Mouse (Mus musculus) liver, embryonic 13.5 days (tissue): ENCODE measurements around the gene Fcgr1. TPM values are rescaled to one million over a fixed set of nuclear protein-coding genes. Genes with fewer than 3 reads are reported as not detected.
"Not testable (repeated sequence)": the region's sequence is repeated elsewhere in the genome, so short reads cannot be mapped to it uniquely, and the experiment has no call there.

ENCODE experiments used
- ATAC-seq: fragments of 200-750 bp; cut with Nextera tagmentation; 2 replicates; pipeline ENCODE4 v1.8.0; 2017; ENCODE audit warnings: low read depth, mild to moderate bottlenecking, moderate number of reproducible peaks, moderate library complexity
- DNase-seq: peaks from one replicate; pipeline ENCODE4 v3.0.0; 2022
- H3K27ac ChIP-seq: fragments of 300-500 bp; sonication (generic); 2 replicates; pipeline ENCODE4 v1.5.1; 2015; ENCODE audit warnings: moderate library complexity, mild to moderate bottlenecking, inconsistent platforms
- H3K27me3 ChIP-seq: fragments of 300-500 bp; sonication (generic); 2 replicates; pipeline ENCODE4 v1.6.1; 2015; ENCODE audit warnings: mild to moderate bottlenecking, inconsistent platforms
- H3K36me3 ChIP-seq: fragments of 300-500 bp; sonication (generic); 2 replicates; pipeline ENCODE4 v1.6.1; 2015; ENCODE audit warnings: mild to moderate bottlenecking, inconsistent platforms
- H3K4me1 ChIP-seq: fragments of 300-500 bp; sonication (generic); replicated peaks from 2 replicates; pipeline ENCODE4 v1.6.1; 2015; ENCODE audit warnings: inconsistent platforms
- H3K4me2 ChIP-seq: fragments of 300-500 bp; sonication (generic); 2 replicates; pipeline ENCODE4 v1.6.1; 2015; ENCODE audit warnings: inconsistent platforms, mild to moderate bottlenecking, moderate library complexity
- H3K4me3 ChIP-seq: fragments of 300-500 bp; sonication (generic); replicated peaks from 2 replicates; pipeline ENCODE4 v1.5.1; 2015; ENCODE audit warnings: mild to moderate bottlenecking, inconsistent platforms
- H3K9ac ChIP-seq: fragments of 300-500 bp; sonication (generic); 2 replicates; pipeline ENCODE4 v1.6.1; 2015; ENCODE audit warnings: mild to moderate bottlenecking, inconsistent platforms
- H3K9me3 ChIP-seq: fragments of 300-500 bp; sonication (generic); replicated peaks from 2 replicates; pipeline ENCODE4 v1.6.1; 2016; ENCODE audit warnings: inconsistent platforms
- WGBS: fragments of 180-500 bp; shearing (Covaris S2); methylation state at CpG from one replicate; pipeline ENCODE4 v1.1.7; 2015; ENCODE audit not compliant: insufficient replicate concordance; 5-methylcytosine and 5-hydroxymethylcytosine counted together
- polyA plus RNA-seq: library from polyadenylated mRNA; unstranded; fragments of >200 nt; fragmentation: Nextera tagmentation; extraction: Ambion mirVana; gene quantifications from 2 replicates; pipeline ENCODE4 v1.2.1, GENCODE M21; 2015

Fcgr1 gene
- polyA plus RNA-seq = 3.0 and 4.6 TPM in 2 replicates

GRCm38 (mm10) chr3:96293787-96294186 lies at the start of gene Fcgr1:
Fcgr1 (minus strand) TSS chr3:96293969.
- no peaks in the 10 kb centered on the region for H3K27me3 ChIP-seq
- WGBS = 14% methylated on average over 4 of the region's 4 CpGs
- no peaks in the 10 kb centered on the region for H3K9me3 ChIP-seq
- no peak for DNase-seq
- no peaks in the 10 kb centered on the region for H3K4me1 ChIP-seq
- H3K27ac ChIP-seq = peak within 1 kb of the TSS; percentile 31; the same call in 1 of the 2 replicates
- ATAC-seq = no peak
- H3K9ac ChIP-seq = no peak within 1 kb of the TSS
- H3K4me3 ChIP-seq = no peak within 1 kb of the TSS
- no peaks in the 10 kb centered on the region for H3K36me3 ChIP-seq
- no peak within 1 kb of the TSS for H3K4me2 ChIP-seq

GRCm38 (mm10) chr3:96342652-96343051 lies 48.9 kb upstream of the Fcgr1 start:
- not testable (repeated sequence) for H3K9ac ChIP-seq, H3K4me3 ChIP-seq, H3K4me1 ChIP-seq, ATAC-seq, H3K9me3 ChIP-seq, H3K27ac ChIP-seq, H3K36me3 ChIP-seq, DNase-seq
- 34% methylated on average over 13 of the region's 13 CpGs for WGBS
- Histone ChIP-seq H3K27me3 (peaks cover 60% of the 10 kb centered on the region), H3K4me2 (peak overlapping the region; percentile 33; the same call in 1 of the 2 replicates)

- ATAC-seq, H3K27ac ChIP-seq, H3K9me3 ChIP-seq, H3K9ac ChIP-seq, DNase-seq, H3K36me3 ChIP-seq, H3K4me2 ChIP-seq, H3K4me1 ChIP-seq, H3K4me3 ChIP-seq: not testable (repeated sequence)
- H3K27me3 ChIP-seq = peaks cover 65% of the 10 kb centered on the region
- WGBS = 26% methylated on average over 3 of the region's 3 CpGs
These were observed 48.3 kb upstream of the Fcgr1 start for GRCm38 (mm10) chr3:96342100-96342499.

GRCm38 (mm10) chr3:96340611-96341312 lies 47.0 kb upstream of the Fcgr1 start:
- no peak overlapping the region for H3K9ac ChIP-seq
- H3K4me1 ChIP-seq = 0 out of 2 replicates have a peak, but pooled peaks cover 3% of the 10 kb centered on the region
- peak overlapping the region; percentile 27 for H3K4me3 ChIP-seq
- DNase-seq (peak; percentile 59), ATAC-seq (peak; percentile 83)
- H3K27ac ChIP-seq = no peak overlapping the region
- no peaks in the 10 kb centered on the region for H3K9me3 ChIP-seq
- peak overlapping the region; percentile 47 for H3K4me2 ChIP-seq
- WGBS = 3% methylated on average over 24 of the region's 24 CpGs
- no peaks in the 10 kb centered on the region for H3K36me3 ChIP-seq
- peaks cover 77% of the 10 kb centered on the region for H3K27me3 ChIP-seq

GRCm38 (mm10) chr3:96338849-96339480 lies 45.2 kb upstream of the Fcgr1 start:
- peaks cover 80% of the 10 kb centered on the region for H3K27me3 ChIP-seq
- peaks cover 9% of the 10 kb centered on the region for H3K4me1 ChIP-seq
- WGBS = 30% methylated on average over 16 of the region's 16 CpGs
- H3K27ac ChIP-seq = no peak overlapping the region
- DNase-seq (no peak), ATAC-seq (no peak)
- H3K4me3 ChIP-seq = no peak overlapping the region
- no peaks in the 10 kb centered on the region for H3K36me3 ChIP-seq
- no peak overlapping the region for H3K9ac ChIP-seq
- H3K4me2 ChIP-seq = no peak overlapping the region
- no peaks in the 10 kb centered on the region for H3K9me3 ChIP-seq

GRCm38 (mm10) chr3:96338043-96338442 lies 44.3 kb upstream of the Fcgr1 start:
- Histone ChIP-seq H3K4me2 (no peak overlapping the region), H3K27me3 (peaks cover 81% of the 10 kb centered on the region), H3K9me3 (no peaks in the 10 kb centered on the region), H3K36me3 (no peaks in the 10 kb centered on the region), H3K9ac (no peak overlapping the region), H3K4me3 (no peak overlapping the region), H3K27ac (no peak overlapping the region), H3K4me1 (peaks cover 18% of the 10 kb centered on the region)
- 46% methylated on average over 8 of the region's 8 CpGs for WGBS
- DNase-seq (no peak), ATAC-seq (no peak)

GRCm38 (mm10) chr3:96337269-96337668 lies 43.5 kb upstream of the Fcgr1 start:
- H3K4me3 ChIP-seq = no peak overlapping the region
- no peak overlapping the region for H3K27ac ChIP-seq
- 75% methylated on average over 6 of the region's 6 CpGs for WGBS
- ATAC-seq = no peak
- no peaks in the 10 kb centered on the region for H3K9me3 ChIP-seq
- no peak for DNase-seq
- H3K36me3 ChIP-seq = no peaks in the 10 kb centered on the region
- H3K27me3 ChIP-seq = peaks cover 82% of the 10 kb centered on the region
- peaks cover 24% of the 10 kb centered on the region for H3K4me1 ChIP-seq
- H3K4me2 ChIP-seq = no peak overlapping the region
- H3K9ac ChIP-seq = no peak overlapping the region

- peaks cover 88% of the 10 kb centered on the region for H3K27me3 ChIP-seq
- DNase-seq (no peak), ATAC-seq (no peak)
- H3K9me3 ChIP-seq = no peaks in the 10 kb centered on the region
- 64% methylated on average over 1 of the region's 1 CpGs for WGBS
- no peak overlapping the region for H3K27ac ChIP-seq
- H3K4me2 ChIP-seq = no peak overlapping the region
- peaks cover 29% of the 10 kb centered on the region for H3K4me1 ChIP-seq
- H3K4me3 ChIP-seq = no peak overlapping the region
- H3K36me3 ChIP-seq = no peaks in the 10 kb centered on the region
- H3K9ac ChIP-seq = no peak overlapping the region
These were observed 42.9 kb upstream of the Fcgr1 start for GRCm38 (mm10) chr3:96336636-96337035.

GRCm38 (mm10) chr3:96335591-96335990 lies 41.8 kb upstream of the Fcgr1 start:
- DNase-seq = no peak
- Histone ChIP-seq H3K4me3 (no peak overlapping the region), H3K36me3 (no peaks in the 10 kb centered on the region), H3K27ac (no peak overlapping the region), H3K27me3 (peaks cover 90% of the 10 kb centered on the region), H3K4me1 (peaks cover 29% of the 10 kb centered on the region), H3K4me2 (no peak overlapping the region), H3K9ac (no peak overlapping the region), H3K9me3 (no peaks in the 10 kb centered on the region)
- no peak for ATAC-seq
- 19% methylated on average over 7 of the region's 7 CpGs for WGBS

- 42% methylated on average over 6 of the region's 6 CpGs for whole genome bisulfite sequencing
- ATAC-seq (no peak), DNase-seq (no peak)
- H3K36me3 ChIP-seq = no peaks in the 10 kb centered on the region
- H3K4me1 ChIP-seq = peaks cover 29% of the 10 kb centered on the region
- no peak overlapping the region for H3K27ac ChIP-seq
- H3K4me3 ChIP-seq = no peak overlapping the region
- no peaks in the 10 kb centered on the region for H3K9me3 ChIP-seq
- H3K4me2 ChIP-seq = no peak overlapping the region
- no peak overlapping the region for H3K9ac ChIP-seq
- H3K27me3 ChIP-seq = peaks cover 92% of the 10 kb centered on the region
These were observed 41.4 kb upstream of the Fcgr1 start for GRCm38 (mm10) chr3:96335163-96335550.

- H3K4me2 ChIP-seq = peak overlapping the region; percentile 68
- H3K27ac ChIP-seq = no peak overlapping the region
- H3K27me3 ChIP-seq = peaks cover 97% of the 10 kb centered on the region
- ATAC-seq (no peak), DNase-seq (peak; percentile 52)
- peaks cover 29% of the 10 kb centered on the region for H3K4me1 ChIP-seq
- H3K36me3 ChIP-seq = no peaks in the 10 kb centered on the region
- WGBS = 3% methylated on average over 36 of the region's 36 CpGs
- peak overlapping the region; percentile 41 for H3K9ac ChIP-seq
- H3K9me3 ChIP-seq = no peaks in the 10 kb centered on the region
- peak overlapping the region; percentile 51 for H3K4me3 ChIP-seq
These were observed 40.7 kb upstream of the Fcgr1 start for GRCm38 (mm10) chr3:96334175-96335162.
